Mouse (Mus musculus) embryo, embryonic 9.5 days (tissue): ENCODE results near the gene Ager.

Experiments
- DNase-seq: peaks from one replicate; pipeline ENCODE4 v3.0.0-alpha.2; 2017; ENCODE audit errors: extremely low spot score

Gene Ager

GRCm38 (mm10) chr17:34605609-34606008 lies 7.9 kb downstream of the Ager start:
- peak; percentile 94 for DNase-seq

GRCm38 (mm10) chr17:34606186-34607039 lies 8.8 kb downstream of the Ager start:
- no peak for DNase-seq

- DNase-seq = no peak
Observed at GRCm38 (mm10) chr17:34607997-34608396, 10.3 kb downstream of the Ager start.

GRCm38 (mm10) chr17:34611050-34611449 lies 13.4 kb downstream of the Ager start:
- no peak for DNase-seq

- DNase-seq = no peak
Observed at GRCm38 (mm10) chr17:34613054-34613645, 15.5 kb downstream of the Ager start.

DNA sequence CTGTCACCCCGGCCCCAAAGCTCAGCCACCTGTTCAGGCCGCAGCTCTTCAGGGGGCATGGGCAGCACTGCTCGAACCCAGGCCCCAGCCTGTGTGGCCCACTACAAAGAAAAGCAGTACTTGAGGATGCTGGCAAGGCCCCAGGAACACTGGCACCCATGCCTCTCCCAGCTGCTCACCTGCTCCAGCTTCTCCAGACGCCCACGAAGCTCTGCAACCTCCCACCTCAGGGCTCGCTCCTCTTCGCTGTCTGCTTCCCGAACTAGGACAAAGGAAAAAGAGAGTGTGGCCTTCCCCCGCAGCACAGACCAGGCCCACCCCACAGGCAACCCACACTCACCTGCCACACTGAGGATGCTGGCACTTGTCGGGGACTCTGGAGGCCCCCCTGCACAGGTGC lies 16.2 kb downstream of the Ager start:
- no peak for DNase-seq

DNA sequence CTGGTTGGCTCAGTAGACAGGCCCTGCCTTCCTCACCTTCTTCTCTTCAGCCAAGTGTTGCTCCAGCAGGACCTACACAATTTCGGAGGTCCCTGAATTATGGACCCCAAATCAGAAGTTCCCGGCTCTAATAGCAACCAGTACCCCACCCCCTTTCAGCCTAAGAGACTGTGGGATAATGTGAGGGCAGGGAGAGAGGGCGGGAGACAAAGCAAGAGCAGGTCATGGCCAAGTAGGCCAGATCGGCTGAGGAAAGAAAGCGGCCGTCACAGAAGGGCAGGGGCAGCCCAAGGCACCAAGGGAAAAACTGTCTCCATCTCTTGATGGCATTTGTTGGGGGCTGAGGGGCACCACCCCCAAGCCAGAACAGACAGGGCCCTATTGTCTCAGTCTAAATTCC lies 18.2 kb downstream of the Ager start, which contains the start of gene Egfl8:
Gene Egfl8, minus strand, starts transcription at position 101 of the 400 bp plus-strand sequence.
- DNase-seq = no peak

- DNase-seq = peak; percentile 63
Observed at GRCm38 (mm10) chr17:34618999-34619398, 21.3 kb downstream of the Ager start.

DNA sequence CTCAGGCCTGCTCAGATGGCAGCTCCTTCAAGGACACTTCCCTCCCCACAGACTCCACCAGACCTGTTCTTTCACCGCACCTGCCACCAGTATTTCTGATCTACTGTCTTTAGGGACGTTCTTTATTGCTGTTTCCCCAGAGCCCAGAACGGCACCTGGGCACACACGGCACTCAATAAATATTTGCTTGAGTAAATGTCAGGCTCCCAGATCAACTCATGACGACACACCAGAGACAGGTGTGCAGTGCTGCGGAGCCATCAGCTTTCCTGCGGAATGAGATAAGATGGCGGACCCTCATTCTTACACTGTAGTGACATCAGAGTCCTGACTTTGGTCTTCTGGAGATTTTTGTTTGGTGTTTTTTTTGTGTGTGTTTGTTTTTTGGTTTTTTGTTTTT lies 23.3 kb downstream of the Ager start:
- DNase-seq = no peak

DNA sequence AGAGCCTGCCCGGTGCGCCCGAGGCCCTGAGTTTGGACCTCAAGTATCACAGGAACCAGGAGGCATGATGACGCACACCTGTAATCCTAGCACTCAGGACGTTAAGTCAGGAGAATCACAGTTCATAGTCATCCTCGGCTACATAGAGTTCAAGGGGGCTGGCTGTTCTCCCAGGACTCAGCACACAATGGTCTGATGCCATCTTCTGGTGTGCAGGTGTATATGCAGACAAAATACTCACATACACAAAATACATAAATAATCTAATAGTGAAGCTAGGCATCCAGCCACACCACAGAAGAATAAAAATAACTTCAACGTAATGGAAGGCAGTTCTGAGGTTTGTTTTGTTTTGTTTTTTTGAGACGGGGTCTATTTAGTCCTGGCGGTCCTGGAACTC lies 25.5 kb downstream of the Ager start:
- DNase-seq = no peak

DNA sequence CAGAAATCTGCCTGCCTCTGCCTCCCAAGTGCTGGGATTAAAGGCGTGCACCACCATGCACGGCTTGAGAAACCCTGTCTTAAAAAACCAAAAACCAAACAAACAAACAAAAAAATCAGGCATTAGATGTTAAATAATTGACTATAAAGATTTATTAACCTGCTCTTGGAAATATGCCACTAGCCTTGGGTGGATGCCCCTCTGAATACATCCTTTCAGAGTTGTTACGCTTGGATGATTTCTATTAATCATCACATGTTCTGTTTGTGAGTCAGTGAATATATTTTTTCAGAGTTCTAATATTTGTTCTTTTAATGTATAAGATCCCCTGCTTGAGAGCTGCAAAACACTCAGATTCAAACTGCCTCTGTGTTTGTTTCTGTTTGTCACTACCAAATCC lies 27.3 kb downstream of the Ager start:
- no peak for DNase-seq

DNA sequence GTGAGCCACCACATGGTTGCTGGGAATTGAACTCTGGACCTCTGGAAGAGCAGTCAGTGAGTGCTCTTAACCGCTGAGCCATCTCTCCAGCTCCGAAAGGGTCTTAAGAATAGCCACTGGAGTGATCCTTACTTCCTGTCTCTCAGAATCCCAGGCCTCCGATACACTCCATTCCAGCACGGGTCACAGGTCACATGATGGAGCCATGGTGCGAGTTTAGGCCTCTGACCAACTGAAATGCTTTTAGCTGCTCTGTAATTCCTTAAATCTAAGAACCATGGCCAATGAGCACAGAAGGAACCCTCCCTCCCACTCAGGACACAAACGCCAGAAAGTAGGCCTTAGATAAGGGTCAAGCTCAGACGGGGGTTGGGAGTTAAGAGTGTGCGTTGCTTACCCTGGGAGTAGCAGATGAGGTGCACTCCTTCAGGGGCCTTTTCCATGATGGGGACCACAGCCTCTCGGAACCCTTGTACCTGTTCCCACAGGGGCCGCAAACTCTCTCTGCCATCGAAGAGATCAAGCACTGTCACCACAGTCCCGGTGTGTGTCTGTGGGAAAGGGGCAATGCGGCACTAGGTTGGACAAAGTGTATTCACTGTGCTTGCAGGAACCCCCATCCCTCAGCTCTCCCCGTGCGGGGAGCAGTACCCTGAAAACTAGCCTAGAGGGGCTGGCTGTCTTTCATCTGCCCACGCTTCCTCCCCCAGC lies 28.6 kb downstream of the Ager start:
- no peak for DNase-seq

GRCm38 (mm10) chr17:34626773-34627092 lies 29.1 kb downstream of the Ager start:
- DNase-seq = peak; percentile 51

DNA sequence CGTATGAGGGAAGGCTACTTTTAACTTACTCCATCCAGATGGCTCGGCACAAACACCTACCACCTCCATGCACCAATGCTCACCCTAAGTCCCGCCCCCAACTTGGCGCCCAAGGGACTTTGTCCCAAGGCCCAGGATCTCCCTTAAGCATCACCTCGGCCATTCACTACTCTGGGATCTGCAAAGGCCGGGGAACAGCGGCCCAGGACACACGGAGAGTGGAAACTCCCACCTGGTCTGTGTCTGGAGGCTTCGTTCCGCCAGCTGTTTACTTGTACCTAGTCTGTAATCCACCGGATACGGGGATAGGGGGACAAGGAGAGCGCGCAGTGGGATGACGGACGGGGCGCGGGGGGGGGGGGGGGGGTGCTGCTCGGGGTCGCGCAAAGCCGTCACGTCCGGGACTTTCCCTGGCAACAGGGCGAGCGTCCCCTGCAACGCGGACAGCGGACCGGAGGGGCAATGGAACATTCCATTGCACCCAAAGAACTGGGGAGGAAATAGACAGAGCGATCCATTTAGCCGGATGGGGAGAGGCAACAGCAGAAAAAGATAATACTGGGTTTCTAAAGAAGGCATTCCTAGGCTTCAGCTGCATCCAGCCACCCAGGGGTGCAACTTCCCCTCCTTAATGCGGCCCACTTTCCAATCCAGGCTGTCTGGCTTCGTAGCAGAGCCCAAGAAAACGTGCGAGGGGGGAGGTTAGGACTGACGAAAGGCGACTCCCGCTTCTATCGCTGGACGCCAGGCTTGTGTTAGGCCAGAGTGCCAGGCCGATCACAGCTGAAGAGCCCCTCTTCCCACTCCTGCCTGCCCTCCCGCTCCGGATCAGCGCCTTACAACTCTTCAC lies 29.7 kb downstream of the Ager start:
- peak; percentile 92 for DNase-seq

GRCm38 (mm10) chr17:34627943-34628643 lies 30.4 kb downstream of the Ager start, which contains the start of gene Ppt2:
TSS of gene Ppt2 (minus strand) at chr17:34628510.
- no peak for DNase-seq

DNA sequence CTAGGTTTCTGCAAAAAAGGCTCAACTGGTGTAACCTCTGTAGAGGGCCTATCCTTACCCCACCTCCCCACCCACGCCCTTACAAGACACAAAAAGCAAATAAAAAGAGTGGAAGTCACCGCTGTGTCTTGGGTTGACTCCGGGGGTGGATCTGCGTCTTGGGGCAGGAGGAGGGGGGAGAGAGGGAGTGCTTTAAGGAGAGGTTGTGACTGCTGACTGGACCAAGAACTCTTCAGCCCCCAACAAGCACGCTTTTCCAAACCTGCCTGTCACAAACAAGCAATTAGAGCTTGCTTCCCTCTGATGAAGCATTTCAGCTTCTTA lies 30.9 kb downstream of the Ager start:
- DNase-seq = no peak

DNA sequence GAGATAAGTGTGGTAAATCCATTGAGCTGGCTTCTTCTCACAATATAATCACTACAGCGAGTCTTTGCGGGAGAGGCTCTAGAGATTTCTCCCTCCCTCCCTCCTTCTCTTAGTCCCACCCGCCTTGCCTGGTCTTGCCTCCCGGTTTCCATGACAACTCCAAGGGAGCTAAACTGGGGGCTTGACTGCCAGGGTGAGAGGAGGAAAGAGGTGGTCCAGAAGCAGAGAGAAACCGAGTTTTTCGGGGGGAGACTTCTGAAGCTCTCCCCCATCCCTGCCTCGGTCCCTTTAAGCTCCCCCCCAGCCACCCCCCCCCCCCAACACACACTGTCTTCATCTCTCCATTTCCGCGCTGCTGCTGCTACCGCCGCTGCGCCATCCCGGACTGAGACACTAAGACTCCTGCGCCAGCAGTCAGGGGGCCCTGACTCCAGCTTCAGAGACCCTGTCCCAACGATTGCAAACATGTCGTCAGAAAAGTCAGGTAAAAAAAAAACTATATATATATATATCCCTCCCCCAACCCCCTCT lies 31.6 kb downstream of the Ager start, which contains the start of gene Prrt1:
Gene Prrt1, plus strand, starts transcription at position 313 of the 531 bp plus-strand sequence.
- peak; percentile 41 for DNase-seq

DNA sequence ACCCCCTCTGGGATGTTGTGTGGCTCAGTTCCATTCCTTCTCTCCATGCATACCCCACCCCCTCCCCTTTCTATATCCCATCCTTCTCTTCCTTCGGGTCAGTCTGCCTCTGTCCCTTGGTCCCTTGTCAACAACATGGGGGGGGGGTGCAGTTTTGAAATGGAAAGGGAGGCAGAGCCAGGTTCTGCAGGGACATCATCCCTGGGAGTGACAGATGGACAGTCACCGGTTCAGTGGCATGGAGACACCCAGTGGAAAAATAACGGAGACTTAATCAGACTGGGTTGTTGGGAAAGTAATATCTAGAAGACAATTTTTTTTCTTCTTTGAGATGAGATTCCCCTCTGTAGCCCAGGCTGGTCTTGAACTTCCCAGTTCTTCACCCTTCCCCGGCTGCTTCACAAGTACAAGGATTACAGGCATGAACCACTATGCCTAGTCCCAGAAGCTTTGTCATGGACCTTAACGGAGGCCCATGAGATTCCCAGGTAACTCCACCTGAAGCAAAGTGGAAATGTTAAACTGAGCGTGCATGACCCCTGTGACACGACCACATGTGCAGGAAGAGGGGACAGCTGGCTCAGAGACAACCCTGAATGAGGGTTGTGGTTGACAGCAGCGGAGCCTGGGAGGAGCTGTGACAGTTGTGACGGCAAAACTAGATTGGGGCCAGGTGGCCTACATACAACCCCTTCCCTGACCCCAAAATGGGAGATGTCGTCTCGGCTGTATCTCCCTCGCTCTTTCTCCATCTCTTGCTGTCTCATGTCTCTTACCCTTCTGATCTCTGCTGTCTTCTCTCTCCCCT lies 32.3 kb downstream of the Ager start:
- DNase-seq = no peak

- no peak for DNase-seq
Observed at GRCm38 (mm10) chr17:34630761-34631301, 33.2 kb downstream of the Ager start.

DNA sequence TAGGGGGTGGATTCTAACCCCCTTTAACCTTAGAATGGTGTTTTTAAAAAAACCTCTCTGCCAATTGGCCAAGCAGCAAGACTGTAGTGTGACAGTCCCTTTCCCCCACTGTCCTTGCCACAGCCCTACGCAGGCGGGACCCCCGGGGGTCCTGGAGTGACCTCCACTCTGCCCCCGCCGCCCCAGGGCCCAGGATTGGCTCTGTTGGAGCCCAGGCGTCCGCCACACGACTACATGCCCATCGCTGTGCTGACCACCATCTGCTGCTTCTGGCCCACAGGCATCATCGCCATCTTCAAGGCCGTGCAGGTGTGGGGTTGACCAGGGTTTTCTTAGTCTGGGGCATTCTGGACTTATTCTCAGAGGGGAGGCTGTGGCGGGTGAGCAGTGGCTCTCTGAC lies 34.0 kb downstream of the Ager start:
- DNase-seq = no peak
